Mouse (Mus musculus) lung, adult 2 months (tissue): Measurements from ENCODE around the gene Rad51d.

Experiments
- CTCF ChIP-seq: fragments of 200-500 bp; IDR thresholded peaks from 2 replicates; pipeline ENCODE4 v1.5.1; 2011; ENCODE audit warnings: mild to moderate bottlenecking, low read length, control low read depth; ENCODE audit not compliant: insufficient read depth
- POLR2A ChIP-seq: fragments of 200-500 bp; IDR thresholded peaks from 2 replicates; pipeline ENCODE4 v1.6.1; 2011; ENCODE audit warnings: low read depth, mild to moderate bottlenecking, control low read depth, low read length, borderline replicate concordance; ENCODE audit errors: extremely low read depth

GRCm38 (mm10) chr11:82847571-82848000 is 42.8 kb downstream of the Rad51d start:
- TF ChIP-seq CTCF: no peak
- TF ChIP-seq POLR2A: no peak
